Mouse (Mus musculus) cerebellum, adult 2 months (tissue): ENCODE results near the gene Grin2c.

Experiments
- CTCF ChIP-seq: fragments of 200-500 bp; IDR thresholded peaks from 2 replicates; pipeline ENCODE4 v1.5.1; 2011; ENCODE audit warnings: low read depth, mild to moderate bottlenecking, control low read depth, low read length, moderate library complexity, borderline replicate concordance; ENCODE audit not compliant: insufficient read depth
- POLR2A ChIP-seq: fragments of 200-500 bp; IDR thresholded peaks from 2 replicates; pipeline ENCODE4 v1.6.1; 2011; ENCODE audit warnings: low read length, control low read depth, borderline replicate concordance; ENCODE audit not compliant: insufficient read depth

DNA sequence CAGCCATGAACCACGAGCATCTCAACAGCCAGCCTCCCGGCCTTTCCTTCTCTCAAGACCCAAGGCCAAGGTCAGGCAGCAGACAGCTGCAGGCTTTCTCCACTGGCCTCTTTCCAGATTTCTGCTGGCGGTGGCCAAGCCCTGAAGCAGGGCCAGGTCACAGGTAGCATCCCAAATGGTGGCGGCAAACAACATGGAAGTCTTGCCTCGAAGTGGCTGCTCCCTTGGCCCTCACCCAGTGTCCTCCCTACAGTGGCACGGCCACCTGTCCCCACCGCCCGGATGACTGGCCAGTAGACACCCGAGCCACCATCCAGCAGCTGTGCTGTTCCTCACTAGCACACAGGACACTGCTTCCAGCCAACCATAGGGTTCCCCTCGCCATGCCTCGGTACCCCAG, 25.6 kb downstream of the Grin2c start:
- TF ChIP-seq CTCF (no peak), POLR2A (no peak)
